ENCODE assay signal across 8 mouse cellular contexts in the genomic region with DNA sequence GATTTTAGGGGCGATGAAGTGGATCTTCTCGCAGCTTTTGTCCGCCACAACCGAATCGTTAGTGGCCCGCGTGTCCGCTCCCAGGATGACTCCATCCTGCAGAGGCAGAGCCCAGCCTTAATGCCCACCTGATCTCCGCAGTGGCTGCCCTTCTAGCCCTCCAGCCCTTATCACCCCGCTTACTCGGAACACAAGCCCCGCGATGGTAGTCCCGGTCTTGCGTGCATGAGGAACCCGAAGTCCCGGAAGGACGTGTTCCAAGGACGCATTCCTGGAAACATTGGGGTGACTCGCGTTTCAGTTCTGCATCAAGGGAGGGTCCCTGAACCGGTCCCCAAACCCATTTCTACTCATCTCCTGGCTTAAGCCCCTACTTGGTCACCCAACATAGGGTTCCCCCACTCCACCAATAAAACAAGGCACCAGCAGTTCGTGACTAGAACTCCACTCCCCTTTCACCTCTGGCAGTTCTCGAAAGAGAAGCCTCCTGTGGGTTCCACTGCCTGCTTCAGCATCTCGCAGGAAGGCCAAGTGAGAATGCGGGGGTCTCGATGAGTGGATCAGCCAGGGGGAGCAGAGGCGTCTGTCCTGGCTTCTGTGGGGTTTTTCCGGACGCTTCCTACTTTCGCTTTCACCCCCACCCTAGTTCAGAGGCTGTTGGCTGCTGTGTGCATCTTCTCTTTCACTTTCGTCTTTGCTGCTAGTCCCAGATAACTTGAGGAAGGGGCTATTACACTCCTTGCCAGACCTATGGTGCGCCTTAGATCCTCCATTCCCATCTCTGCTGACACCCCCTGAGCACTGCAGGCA. TPM values are rescaled to one million over a fixed set of nuclear protein-coding genes. Genes with fewer than 3 reads are reported as not detected.
DNase-seq lines count a peak whose midpoint lies in the region; ATAC-seq lines count a peak whose summit lies in the region.

No protein-coding gene starts in this region.

- H3K9me3 ChIP-seq in erythroblast, embryonic 14.5 days (ENCODE audit: control insufficient read depth, low read length): no peaks in the 10 kb centered on the region

- H3K4me3 ChIP-seq in erythroblast, embryonic 14.5 days (replicated peaks): peak overlapping the region; percentile 70
- peak overlapping the region; percentile 98 for H3K4me3 ChIP-seq in macrophage (ENCODE audit: inconsistent target)

- peak; percentile 42 to 65 for ATAC-seq in hematopoietic stem cell, adult 5-6 weeks (replicated peaks in 1 of 2; ENCODE audit: insufficient read depth in 1 of 2, low FRiP score in 2 of 2, low TSS enrichment in 1 of 2, low read depth in 1 of 2, poor library complexity in 2 of 2, severe bottlenecking in 2 of 2)

- H3K79me2 ChIP-seq in macrophage (ENCODE audit: inconsistent target): peaks cover 8% of the 10 kb centered on the region; the same call in 1 of the 2 replicates

- no peaks in the 10 kb centered on the region for H3K27me3 ChIP-seq in erythroblast, embryonic 14.5 days (ENCODE audit: control insufficient read depth)

- DNase-seq in gastrocnemius, adult 18-20 months (ENCODE audit: low spot score): peak; percentile 38
- no peak for DNase-seq in gastrocnemius, adult 8-10 months (ENCODE audit: low spot score in 2 of 2)
- DNase-seq in adrenal gland, postnatal 10 days: peak; percentile 69
- peak; percentile 37 to 52 for DNase-seq in layer of hippocampus, postnatal 25 days (ENCODE audit: extremely low spot score in 1 of 2, low spot score in 1 of 2)
- DNase-seq in spleen, adult 18-20 months: peak; percentile 47 to 57

- peaks cover 64% of the 10 kb centered on the region for H3K4me1 ChIP-seq in erythroblast, embryonic 14.5 days (ENCODE audit: control insufficient read depth)

- 1% methylated on average over 33 of the region's 33 CpGs for WGBS in macrophage (ENCODE audit: missing documents)

- H3K36me3 ChIP-seq in erythroblast, embryonic 14.5 days (ENCODE audit: control insufficient read depth): peaks cover 42% of the 10 kb centered on the region
- peaks cover 16% of the 10 kb centered on the region for H3K36me3 ChIP-seq in macrophage (ENCODE audit: inconsistent target)

- peak overlapping the region; percentile 94 for H3K27ac ChIP-seq in macrophage

RNA-seq across cellular contexts. Expression of gene Psmb10, which starts 0.5 kb away (rescaled TPM):
- 10 to 100 TPM; 19.4 to 27.2 TPM for total RNA-seq in gastrocnemius, adult 18-20 months (2021)
- 10 to 100 TPM; 15.3 to 22.6 (median 19.7) TPM for total RNA-seq in gastrocnemius, adult 8-10 months (2022)
- 10 to 100 TPM; 58.0 to 66.3 TPM for total RNA-seq in adrenal gland, postnatal 10 days (2021)
- 3.2 and 4.6 TPM in 2 replicates for polyA plus RNA-seq in erythroblast, embryonic 14.5 days (2012)
- 38.8 and 79.5 TPM in 2 replicates for total RNA-seq in hematopoietic stem cell, adult 5-6 weeks (2017)
- 10 to 100 TPM; 58.6 to 70.6 TPM for total RNA-seq in layer of hippocampus, postnatal 25 days (2021)
- 100 to 1,000 TPM in 14 of 26 experiments, 10 to 100 TPM in 12; 22.7 to 248 (median 131) TPM for total RNA-seq in macrophage (2018; cell fraction: chromatin; rRNA removed)
- 100 to 1,000 TPM; 153 to 669 (median 342) TPM for total RNA-seq in macrophage (2018; cell fraction: cytosol; rRNA removed)
- total RNA-seq in macrophage (2018; cell fraction: nucleus; rRNA removed): 100 to 1,000 TPM in 19 of 26 experiments, 10 to 100 TPM in 7; 38.7 to 433 (median 199) TPM
- 51.8 to 210 TPM (median 105 TPM) in 3 replicates for polyA plus RNA-seq in macrophage (2018)

RNA-seq across cellular contexts. Expression of gene Ctrl, which starts 4.0 kb away (rescaled TPM):
- total RNA-seq in gastrocnemius, adult 18-20 months (2021): under 1 TPM in 1 of 2 experiments, not detected in 1; 0.37 TPM
- total RNA-seq in gastrocnemius, adult 8-10 months (2022): not detected
- under 1 TPM; 0.30 to 0.70 TPM for total RNA-seq in adrenal gland, postnatal 10 days (2021)
- not detected in 2 replicates for polyA plus RNA-seq in erythroblast, embryonic 14.5 days (2012)
- not detected in 2 replicates for total RNA-seq in hematopoietic stem cell, adult 5-6 weeks (2017)
- total RNA-seq in layer of hippocampus, postnatal 25 days (2021): 1 to 10 TPM in 1 of 2 experiments, under 1 TPM in 1; 0.76 to 1.6 TPM
- 10 to 100 TPM in 2 of 26 experiments, 1 to 10 TPM in 23, not detected in 1; 1.5 to 10.8 (median 6.3) TPM for total RNA-seq in macrophage (2018; cell fraction: chromatin; rRNA removed)
- total RNA-seq in macrophage (2018; cell fraction: cytosol; rRNA removed): under 1 TPM in 11 of 26 experiments, not detected in 15; 0.14 to 0.48 (median 0.38) TPM
- total RNA-seq in macrophage (2018; cell fraction: nucleus; rRNA removed): 1 to 10 TPM in 25 of 26 experiments, not detected in 1; 1.8 to 9.6 (median 5.1) TPM
- polyA plus RNA-seq in macrophage (2018): not detected in 3 replicates

RNA-seq across cellular contexts. Expression of gene Lcat, which starts 5.5 kb away (rescaled TPM):
- under 1 TPM; 0.16 to 0.66 TPM for total RNA-seq in gastrocnemius, adult 18-20 months (2021)
- total RNA-seq in gastrocnemius, adult 8-10 months (2022): under 1 TPM in 2 of 4 experiments, not detected in 2; 0.24 to 0.78 TPM
- total RNA-seq in adrenal gland, postnatal 10 days (2021): 10 to 100 TPM; 39.2 to 89.9 TPM
- polyA plus RNA-seq in erythroblast, embryonic 14.5 days (2012): 0.33 and 0.36 TPM in 2 replicates
- total RNA-seq in hematopoietic stem cell, adult 5-6 weeks (2017): not detected in 2 replicates
- total RNA-seq in layer of hippocampus, postnatal 25 days (2021): 10 to 100 TPM; 44.9 to 49.5 TPM
- 10 to 100 TPM in 1 of 26 experiments, 1 to 10 TPM in 20, under 1 TPM in 4, not detected in 1; 0.46 to 10.3 (median 2.1) TPM for total RNA-seq in macrophage (2018; cell fraction: chromatin; rRNA removed)
- total RNA-seq in macrophage (2018; cell fraction: cytosol; rRNA removed): under 1 TPM in 13 of 26 experiments, not detected in 13; 0.09 to 0.90 (median 0.23) TPM
- total RNA-seq in macrophage (2018; cell fraction: nucleus; rRNA removed): 10 to 100 TPM in 5 of 26 experiments, 1 to 10 TPM in 16, under 1 TPM in 5; 0.54 to 13.5 (median 2.5) TPM
- polyA plus RNA-seq in macrophage (2018): 0.10 to 0.28 TPM in 2 of 3 replicates, not detected in the other

RNA-seq across cellular contexts. Expression of gene Slc12a4, which starts 28.2 kb away (rescaled TPM):
- 10 to 100 TPM in 1 of 2 experiments, 1 to 10 TPM in 1; 8.7 to 16.1 TPM for total RNA-seq in gastrocnemius, adult 18-20 months (2021)
- total RNA-seq in gastrocnemius, adult 8-10 months (2022): 10 to 100 TPM; 11.8 to 12.7 (median 12.0) TPM
- 10 to 100 TPM; 30.5 to 33.7 TPM for total RNA-seq in adrenal gland, postnatal 10 days (2021)
- polyA plus RNA-seq in erythroblast, embryonic 14.5 days (2012): 1.7 and 1.9 TPM in 2 replicates
- total RNA-seq in hematopoietic stem cell, adult 5-6 weeks (2017): 1.4 and 8.0 TPM in 2 replicates
- total RNA-seq in layer of hippocampus, postnatal 25 days (2021): 10 to 100 TPM; 23.0 to 25.7 TPM
- 100 to 1,000 TPM in 7 of 26 experiments, 10 to 100 TPM in 19; 36.5 to 518 (median 63.6) TPM for total RNA-seq in macrophage (2018; cell fraction: chromatin; rRNA removed)
- total RNA-seq in macrophage (2018; cell fraction: cytosol; rRNA removed): 10 to 100 TPM; 12.3 to 47.4 (median 24.5) TPM
- total RNA-seq in macrophage (2018; cell fraction: nucleus; rRNA removed): 100 to 1,000 TPM in 5 of 26 experiments, 10 to 100 TPM in 21; 34.2 to 296 (median 56.7) TPM
- polyA plus RNA-seq in macrophage (2018): 16.1 to 37.5 TPM (median 23.1 TPM) in 3 replicates

RNA-seq across cellular contexts. Expression of gene Pskh1, which starts 37.5 kb away (rescaled TPM):
- total RNA-seq in gastrocnemius, adult 18-20 months (2021): 10 to 100 TPM; 13.5 to 13.6 TPM
- 10 to 100 TPM; 10.9 to 14.7 (median 12.8) TPM for total RNA-seq in gastrocnemius, adult 8-10 months (2022)
- 10 to 100 TPM; 32.9 to 35.6 TPM for total RNA-seq in adrenal gland, postnatal 10 days (2021)
- 0.79 and 1.4 TPM in 2 replicates for polyA plus RNA-seq in erythroblast, embryonic 14.5 days (2012)
- 23.3 and 27.5 TPM in 2 replicates for total RNA-seq in hematopoietic stem cell, adult 5-6 weeks (2017)
- 1 to 10 TPM; 7.7 to 8.9 TPM for total RNA-seq in layer of hippocampus, postnatal 25 days (2021)
- 10 to 100 TPM in 24 of 26 experiments, 1 to 10 TPM in 2; 9.5 to 22.9 (median 14.8) TPM for total RNA-seq in macrophage (2018; cell fraction: chromatin; rRNA removed)
- total RNA-seq in macrophage (2018; cell fraction: cytosol; rRNA removed): 10 to 100 TPM in 24 of 26 experiments, 1 to 10 TPM in 2; 8.7 to 21.7 (median 14.6) TPM
- total RNA-seq in macrophage (2018; cell fraction: nucleus; rRNA removed): 10 to 100 TPM; 10.6 to 29.3 (median 17.4) TPM
- polyA plus RNA-seq in macrophage (2018): 16.3 to 17.5 TPM (median 16.4 TPM) in 3 replicates

Comparison
In these comparisons a context has a peak if more than half of its experiments do, and no peak if none do; other contexts are left out.
1. DNase-seq: peak in gastrocnemius, adult 18-20 months (single experiment), adrenal gland, postnatal 10 days (single experiment), layer of hippocampus, postnatal 25 days (2 of 2) and spleen, adult 18-20 months (2 of 2); none in gastrocnemius, adult 8-10 months (0 of 2).
2. RNA of gene Lcat, which starts 5.5 kb away (total RNA-seq): 39.2 to 89.9 TPM in adrenal gland, postnatal 10 days and 44.9 to 49.5 TPM in layer of hippocampus, postnatal 25 days; 0.16 to 0.66 TPM in gastrocnemius, adult 18-20 months, 0.24 to 0.78 TPM in gastrocnemius, adult 8-10 months and not detected in hematopoietic stem cell, adult 5-6 weeks; every median in the first group is over 10 times any median in the second.